Mouse (Mus musculus) R1 (cell line): ENCODE measurements around the gene Poc1b.
A peak's percentile ranks its signal among the peaks of the same experiment; 100 is the strongest.
"Not testable (repeated sequence)": the region's sequence is repeated elsewhere in the genome, so short reads cannot be mapped to it uniquely, and the experiment has no call there.

Experiments used
- DNase-seq: peaks from one replicate; pipeline ENCODE4 v3.0.0-alpha.2; 2018; ENCODE audit warnings: low read depth, low spot score

The Poc1b gene

DNA sequence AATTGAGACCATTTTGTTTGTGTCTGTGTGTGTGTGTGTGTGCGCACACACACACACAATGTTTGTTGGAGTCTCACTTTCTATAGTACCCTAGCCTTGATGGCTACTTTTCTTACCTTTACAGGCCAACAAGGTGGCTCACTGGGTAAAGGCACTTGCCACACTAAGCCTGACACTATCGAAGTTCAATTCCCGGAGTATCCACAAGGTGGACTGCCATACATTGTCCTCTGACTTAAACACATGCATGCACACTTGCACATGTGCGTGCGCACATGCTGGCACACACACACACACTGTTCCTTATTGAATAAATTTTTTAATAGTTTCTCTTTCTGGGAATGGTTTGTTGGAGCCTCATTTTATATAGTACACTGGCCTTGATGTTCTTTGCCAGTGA, 50.0 kb downstream of the Poc1b start:
- DNase-seq: peak; percentile 59

DNA sequence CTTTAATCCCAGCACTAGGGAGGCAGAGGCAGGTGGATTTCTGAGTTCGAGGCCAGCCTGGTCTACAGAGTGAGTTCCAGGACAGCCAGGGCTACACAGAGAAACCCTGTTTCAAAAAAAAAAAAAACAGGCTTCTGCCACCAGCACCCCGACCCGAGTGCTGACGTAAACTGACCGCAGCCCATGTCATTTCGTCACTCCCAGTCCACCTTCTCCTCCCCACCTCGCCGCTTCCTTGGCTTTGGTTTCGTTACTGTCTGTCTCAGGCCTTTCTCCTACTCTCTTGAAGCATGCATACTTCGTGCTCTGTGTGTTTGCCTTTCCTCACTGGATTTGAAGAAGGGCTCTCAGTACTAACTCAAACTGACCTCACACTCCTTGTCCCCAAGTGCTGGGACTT, 50.9 kb downstream of the Poc1b start:
- DNase-seq: not testable (repeated sequence)

- peak; percentile 77 for DNase-seq
Measured at GRCm38 (mm10) chr10:99161987-99162582, 55.2 kb downstream of the Poc1b start.

DNA sequence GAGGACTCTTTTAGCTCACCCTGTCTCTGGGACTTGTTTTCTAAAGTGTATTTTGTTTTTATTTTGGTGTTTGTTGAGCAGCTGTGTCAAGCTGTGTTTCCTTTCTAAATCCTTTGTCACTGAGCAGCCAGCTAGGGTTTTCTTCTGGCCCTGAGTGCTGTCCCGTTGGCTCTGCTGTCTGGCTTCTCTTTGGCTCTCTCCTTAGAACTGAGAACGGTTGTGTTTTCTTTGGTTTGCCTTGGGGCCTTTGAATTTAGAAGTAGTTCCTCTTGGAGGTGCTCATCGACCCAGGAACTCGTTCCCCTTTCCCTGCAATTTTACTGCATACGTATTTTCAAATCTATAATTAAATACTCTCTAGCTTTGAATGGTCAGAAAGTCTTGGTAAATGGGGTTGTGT, 56.2 kb downstream of the Poc1b start:
- no peak for DNase-seq

- peak; percentile 60 for DNase-seq
Measured at GRCm38 (mm10) chr10:99164871-99165477, 58.1 kb downstream of the Poc1b start.

- DNase-seq: peak; percentile 71
Measured at GRCm38 (mm10) chr10:99165751-99166282, 59.0 kb downstream of the Poc1b start.

DNA sequence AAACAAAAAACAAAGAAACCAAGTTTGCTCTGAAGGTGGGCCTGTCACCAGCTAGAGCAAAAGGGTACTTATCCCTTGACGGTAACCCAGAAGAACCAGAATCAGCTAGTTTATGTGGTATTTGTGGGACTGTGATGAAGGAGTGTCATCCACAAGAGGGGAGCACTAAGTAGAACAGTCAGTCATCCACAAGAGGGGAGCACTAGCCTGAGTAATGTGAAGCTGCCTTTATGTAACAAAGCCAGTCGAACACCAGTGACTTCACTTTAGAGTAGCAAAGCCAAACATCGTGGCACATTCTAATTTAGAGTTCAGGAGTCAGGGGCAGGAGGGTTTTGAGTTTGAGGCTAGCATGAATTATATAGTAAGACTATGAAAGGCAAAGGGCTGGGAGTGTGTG, 59.6 kb downstream of the Poc1b start:
- no peak for DNase-seq

- peak; percentile 43 for DNase-seq
Measured at GRCm38 (mm10) chr10:99168404-99168803, 61.6 kb downstream of the Poc1b start.

GRCm38 (mm10) chr10:99168840-99169764, 62.3 kb downstream of the Poc1b start:
- peak; percentile 49 for DNase-seq

DNA sequence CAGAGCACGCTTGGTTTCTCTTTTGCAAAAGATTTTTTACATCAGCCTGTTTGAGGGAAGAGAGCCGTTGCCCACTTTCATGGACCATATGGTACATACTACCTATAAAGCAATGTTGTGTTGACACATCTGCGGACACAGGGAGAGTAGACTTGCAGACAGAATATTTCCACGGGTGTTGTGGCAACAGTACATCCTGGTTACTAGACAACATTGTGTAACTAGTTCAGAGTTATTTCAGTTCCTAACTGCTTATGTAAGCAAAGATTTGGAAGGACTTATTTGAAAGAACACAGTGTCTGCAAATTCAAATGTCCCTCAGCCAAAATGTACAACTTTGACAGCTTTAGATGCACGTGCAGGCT, 62.9 kb downstream of the Poc1b start:
- no peak for DNase-seq

DNA sequence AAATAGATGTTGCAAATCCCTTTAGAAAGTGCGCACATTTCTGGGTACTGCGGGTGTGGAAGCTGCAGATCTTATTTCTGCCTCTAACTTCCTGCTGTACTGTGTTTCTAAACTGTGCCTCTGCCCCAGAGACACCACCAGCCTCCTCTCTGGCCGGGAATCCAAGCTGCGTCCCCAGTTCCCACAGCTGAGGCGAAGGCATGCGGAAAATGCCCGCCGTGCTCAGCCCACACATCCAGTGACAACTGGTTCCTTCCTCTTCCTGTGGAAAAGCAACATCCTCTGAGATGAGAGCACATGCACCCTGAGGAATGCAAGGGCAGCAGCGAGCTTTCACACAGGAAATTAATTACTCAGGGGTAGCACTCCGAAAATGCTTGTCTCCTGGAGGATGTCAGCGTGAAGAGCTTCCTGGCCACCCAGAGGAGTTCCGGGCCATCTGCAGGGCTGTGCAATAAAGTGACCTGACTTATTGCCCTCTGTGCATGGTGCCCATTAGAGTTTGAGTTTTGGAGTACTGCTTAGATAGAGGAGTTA, 65.2 kb downstream of the Poc1b start:
- DNase-seq: peak; percentile 68

- peak; percentile 59 for DNase-seq
Measured at GRCm38 (mm10) chr10:99172906-99173507, 66.2 kb downstream of the Poc1b start.

- DNase-seq: no peak
Measured at GRCm38 (mm10) chr10:99176911-99177310, 70.1 kb downstream of the Poc1b start.

DNA sequence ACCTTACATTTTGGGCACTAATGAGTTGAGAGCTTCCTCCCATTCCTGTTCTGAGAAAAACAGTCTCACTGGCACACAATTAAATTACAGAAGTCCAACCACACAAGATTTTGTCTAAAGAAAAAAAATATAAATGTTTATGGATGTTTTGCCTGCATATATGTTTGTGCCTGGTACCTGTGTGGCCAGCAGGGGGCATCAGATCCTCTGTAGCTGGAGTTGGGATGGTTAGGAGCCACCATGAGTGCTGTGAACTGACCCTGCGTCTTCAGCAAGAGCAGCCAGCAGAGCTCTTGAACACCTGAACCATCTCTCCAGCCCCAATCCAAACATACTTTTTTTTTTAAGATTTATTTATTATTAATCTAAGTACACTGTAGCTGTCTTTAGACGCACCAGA, 71.3 kb downstream of the Poc1b start:
- peak; percentile 54 for DNase-seq

DNA sequence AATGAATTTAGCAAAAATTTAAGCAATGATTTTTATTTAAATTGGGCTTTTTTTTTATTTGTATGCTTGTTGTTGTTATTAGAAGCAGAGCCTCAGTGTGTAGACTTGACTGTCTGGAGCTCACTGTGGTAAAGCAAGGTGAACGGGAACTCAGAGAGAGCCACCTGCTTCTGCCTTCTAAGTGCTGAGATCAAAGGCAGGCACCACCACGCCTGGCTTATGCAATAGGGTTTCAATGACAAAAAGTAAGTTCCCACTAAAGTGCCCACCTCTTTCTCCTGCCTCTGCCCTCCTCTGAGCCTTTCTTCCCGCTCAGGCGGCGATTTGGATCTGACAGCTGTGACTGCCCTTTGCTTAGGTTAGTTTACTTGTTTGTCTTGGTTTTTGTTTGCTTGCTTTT, 72.3 kb downstream of the Poc1b start:
- no peak for DNase-seq

- DNase-seq: no peak
Measured at GRCm38 (mm10) chr10:99179566-99179965, 72.7 kb downstream of the Poc1b start.

- no peak for DNase-seq
Measured at GRCm38 (mm10) chr10:99181497-99181896, 74.7 kb downstream of the Poc1b start.

DNA sequence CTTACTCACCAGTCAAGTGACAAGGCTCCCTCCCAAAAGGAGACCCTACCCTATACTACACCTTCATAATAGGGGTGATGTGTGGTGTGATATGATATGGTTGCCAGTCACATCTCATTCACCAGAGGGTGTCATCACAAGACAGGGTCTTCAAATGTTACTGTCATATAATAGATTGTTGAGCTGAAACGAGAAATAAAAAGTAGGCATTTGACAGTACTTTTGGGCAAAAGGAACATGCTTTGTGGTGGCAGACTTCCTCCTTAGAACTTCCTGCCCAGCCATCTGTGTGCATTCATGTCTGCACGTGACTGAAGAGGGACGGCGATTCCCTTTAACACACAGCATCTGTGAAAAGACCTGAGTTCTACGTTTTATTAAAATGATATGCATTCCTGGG, 75.3 kb downstream of the Poc1b start:
- no peak for DNase-seq

GRCm38 (mm10) chr10:99188175-99188574, 81.3 kb downstream of the Poc1b start:
- DNase-seq: no peak

GRCm38 (mm10) chr10:99188656-99189603, 82.1 kb downstream of the Poc1b start:
- no peak for DNase-seq

- peak; percentile 87 for DNase-seq
Measured at GRCm38 (mm10) chr10:99190798-99191197, 84.0 kb downstream of the Poc1b start.
